Mouse (Mus musculus): Measurements from ENCODE around the gene 1700069L16Rik. TPM values are rescaled to one million over a fixed set of nuclear protein-coding genes. Genes with fewer than 3 reads are reported as not detected.

1700069L16Rik gene
- not detected in 2 replicates for total RNA-seq (2021)
- long read RNA-seq, experiment 1, result 0 reads
- long read RNA-seq, experiment 2, result 0 reads

DNA sequence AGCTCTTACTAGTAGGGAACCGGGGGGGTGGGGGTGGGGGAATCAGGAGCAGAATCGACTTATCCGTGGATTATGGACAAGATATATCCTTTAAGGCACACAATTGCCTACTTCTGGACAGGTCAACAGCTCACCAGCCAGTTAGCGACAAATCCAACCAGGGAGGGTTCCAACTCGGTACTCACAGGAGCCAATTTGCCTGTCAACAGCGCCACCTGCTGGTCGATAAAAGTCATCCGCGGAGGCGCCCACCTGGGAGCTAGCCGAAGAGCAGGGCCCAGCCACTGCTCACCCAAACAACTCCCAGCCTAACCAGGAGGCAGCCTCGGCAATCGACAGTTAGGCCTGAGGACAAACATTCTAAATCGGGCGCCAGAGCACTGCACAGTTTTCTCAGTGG lies at the start of gene 1700069L16Rik:
1700069L16Rik (minus strand) TSS at position 327 of the 400 bp plus-strand sequence.
- peak; percentile 88 for DNase-seq

DNA sequence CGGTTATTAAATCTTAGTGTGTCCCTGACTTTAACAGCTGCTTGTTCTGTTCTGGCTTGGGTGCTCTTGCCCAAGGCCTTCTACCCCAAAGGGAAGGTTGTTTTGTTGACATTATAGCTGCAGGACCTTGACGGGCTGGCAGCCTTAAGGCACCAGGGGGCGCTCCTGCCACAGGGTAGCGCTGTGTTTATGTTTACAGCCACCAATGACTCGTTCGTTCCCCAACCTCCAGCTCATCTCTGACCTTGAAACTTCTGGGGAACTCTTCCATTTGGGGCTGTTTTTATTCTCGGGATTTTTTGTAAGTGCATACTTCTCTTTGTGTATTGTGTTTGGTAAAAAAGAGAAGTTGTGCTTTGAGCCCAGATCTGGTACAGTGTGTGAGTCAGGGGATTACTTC lies 49.1 kb upstream of the 1700069L16Rik start:
- peak; percentile 96 for DNase-seq

- DNase-seq, result no peak
Measured at GRCm38 (mm10) chr5:113772905-113773519, 48.4 kb upstream of the 1700069L16Rik start.

DNA sequence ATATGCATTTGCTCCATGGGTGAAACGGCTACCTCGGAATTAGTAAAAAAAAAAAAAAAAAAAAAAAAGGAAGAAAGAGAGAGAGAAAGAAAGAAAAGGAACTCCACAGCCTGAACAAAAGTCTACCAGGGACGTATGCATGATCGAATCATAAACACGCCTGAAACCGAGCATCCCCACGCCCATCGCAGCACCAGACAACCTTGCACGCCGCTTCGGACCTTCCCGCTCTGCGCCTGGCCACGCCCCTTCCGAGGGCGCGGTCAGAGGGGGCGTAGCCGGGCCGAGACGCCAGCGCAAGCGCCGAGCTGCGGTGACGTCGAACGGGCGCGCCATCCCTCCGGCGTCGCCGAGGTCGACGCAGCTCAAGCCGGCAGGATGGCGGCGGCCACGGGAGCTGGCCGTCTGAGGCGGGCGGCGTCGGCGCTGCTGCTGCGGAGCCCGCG lies 47.9 kb upstream of the 1700069L16Rik start, which contains the start of the genes Sart3 and Iscu:
Sart3 (minus strand) TSS at position 61 of the 446 bp plus-strand sequence.
Iscu (plus strand) TSS at position 299 of the 446 bp plus-strand sequence.
- peak; percentile 97 for DNase-seq

DNA sequence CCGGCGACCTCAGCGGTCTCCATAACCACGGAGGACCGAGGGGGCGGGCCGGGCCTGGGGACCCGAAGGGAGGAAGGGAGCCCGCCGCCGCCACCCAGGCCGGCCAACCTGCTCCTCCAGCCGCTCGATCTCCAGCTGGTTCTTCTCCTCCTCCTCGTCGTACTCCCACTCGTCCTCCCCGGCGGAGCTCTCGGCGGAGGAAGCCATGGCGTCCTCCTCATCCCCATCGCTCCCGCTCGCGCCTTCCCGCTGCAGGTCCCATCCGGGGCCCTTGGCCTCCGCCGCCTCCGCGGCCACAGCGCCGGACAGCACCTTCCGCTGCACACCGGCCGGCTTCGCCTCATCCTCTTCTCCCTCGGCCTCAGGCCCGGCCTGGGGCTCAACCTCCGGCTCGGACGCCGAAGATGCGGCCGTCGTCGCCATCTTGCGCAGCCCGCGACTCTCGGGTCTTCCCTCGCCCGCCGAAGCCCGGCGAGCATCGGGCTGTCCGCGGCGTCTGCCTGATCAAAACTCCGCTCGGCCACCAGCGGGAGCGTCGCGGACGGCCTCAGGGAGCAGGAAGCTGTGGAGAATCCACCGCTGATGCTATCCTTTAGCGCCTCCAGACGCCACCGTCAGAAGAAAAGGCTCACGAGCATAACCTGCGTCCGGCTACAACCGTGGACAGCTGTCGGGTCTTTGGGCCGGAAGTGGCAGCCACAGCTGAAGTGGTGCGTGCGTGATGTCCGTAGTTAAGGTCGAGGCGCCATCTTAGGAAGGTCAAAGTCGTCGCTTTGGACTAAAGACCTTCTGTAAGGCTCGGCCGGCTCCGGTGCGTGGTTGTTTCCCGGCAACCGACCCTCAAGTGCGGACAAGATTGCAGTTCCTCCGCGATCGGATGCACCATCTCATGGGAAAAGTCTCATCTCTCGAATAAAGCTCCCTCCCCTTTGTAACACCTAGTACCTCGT lies 46.9 kb upstream of the 1700069L16Rik start:
- peak; percentile 90 for DNase-seq

DNA sequence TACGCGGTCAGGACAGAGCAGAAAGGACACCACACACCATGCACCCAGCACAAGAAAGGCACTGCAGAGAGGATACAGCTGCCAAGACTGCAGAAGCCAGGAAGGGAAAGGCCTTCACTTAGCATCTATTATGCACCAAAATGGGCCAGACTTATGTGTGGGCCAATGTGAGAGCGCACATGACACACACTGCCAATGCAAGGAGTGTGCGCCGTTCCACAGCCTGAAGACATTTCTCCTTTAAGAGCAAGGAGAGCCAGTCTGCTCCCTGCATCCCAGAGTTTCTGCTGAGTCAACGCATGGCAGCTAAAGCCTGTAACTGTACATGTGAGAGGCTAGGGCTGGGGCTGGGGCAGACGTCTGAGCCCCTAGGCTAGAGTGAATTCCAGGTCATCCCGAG lies 44.2 kb upstream of the 1700069L16Rik start:
- DNase-seq, result no peak

DNA sequence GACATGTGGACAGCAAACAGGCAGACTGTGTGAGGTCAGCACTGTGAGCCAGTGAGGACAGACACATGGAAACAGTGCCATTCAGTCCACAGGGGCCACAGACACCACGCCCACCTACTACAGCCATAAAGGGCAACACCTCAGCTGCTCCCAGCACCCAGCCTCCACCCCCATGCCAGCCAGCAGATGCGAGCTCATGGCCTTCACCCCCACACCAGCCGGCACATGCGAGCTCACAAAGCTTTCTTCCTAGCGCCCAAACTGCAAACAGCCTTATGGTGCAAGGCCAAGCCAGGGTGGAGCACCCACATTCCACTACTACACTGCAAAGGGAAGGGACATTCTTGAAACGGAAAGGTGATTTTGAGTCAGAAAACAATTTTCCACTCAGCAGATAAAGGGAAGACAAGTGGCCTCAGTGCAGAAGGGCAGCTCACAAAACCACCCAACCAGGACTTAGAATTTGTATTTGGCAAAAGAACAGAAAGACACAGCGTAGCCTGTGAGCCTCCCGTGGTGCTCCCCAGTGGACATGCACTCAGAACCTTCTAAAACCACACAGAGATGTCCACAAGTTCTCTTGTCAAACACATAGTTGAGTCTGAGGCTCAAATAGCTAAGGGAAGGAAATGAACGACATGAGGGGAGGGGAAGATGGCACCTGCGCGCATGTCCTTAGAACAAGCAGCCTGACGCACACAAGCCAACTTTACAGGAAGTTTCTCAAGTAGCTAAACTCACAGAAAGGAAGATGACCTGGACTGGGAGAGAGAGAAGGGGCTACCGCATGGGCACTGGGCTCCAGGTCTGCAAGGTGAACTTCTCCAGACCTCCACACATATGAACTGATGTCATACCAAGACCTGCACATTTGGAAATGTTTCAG lies 41.3 kb upstream of the 1700069L16Rik start:
- DNase-seq, result peak; percentile 63

GRCm38 (mm10) chr5:113764426-113764825 lies 39.9 kb upstream of the 1700069L16Rik start:
- DNase-seq, result no peak

- DNase-seq, result no peak
Measured at GRCm38 (mm10) chr5:113761585-113761984, 37.0 kb upstream of the 1700069L16Rik start.

DNA sequence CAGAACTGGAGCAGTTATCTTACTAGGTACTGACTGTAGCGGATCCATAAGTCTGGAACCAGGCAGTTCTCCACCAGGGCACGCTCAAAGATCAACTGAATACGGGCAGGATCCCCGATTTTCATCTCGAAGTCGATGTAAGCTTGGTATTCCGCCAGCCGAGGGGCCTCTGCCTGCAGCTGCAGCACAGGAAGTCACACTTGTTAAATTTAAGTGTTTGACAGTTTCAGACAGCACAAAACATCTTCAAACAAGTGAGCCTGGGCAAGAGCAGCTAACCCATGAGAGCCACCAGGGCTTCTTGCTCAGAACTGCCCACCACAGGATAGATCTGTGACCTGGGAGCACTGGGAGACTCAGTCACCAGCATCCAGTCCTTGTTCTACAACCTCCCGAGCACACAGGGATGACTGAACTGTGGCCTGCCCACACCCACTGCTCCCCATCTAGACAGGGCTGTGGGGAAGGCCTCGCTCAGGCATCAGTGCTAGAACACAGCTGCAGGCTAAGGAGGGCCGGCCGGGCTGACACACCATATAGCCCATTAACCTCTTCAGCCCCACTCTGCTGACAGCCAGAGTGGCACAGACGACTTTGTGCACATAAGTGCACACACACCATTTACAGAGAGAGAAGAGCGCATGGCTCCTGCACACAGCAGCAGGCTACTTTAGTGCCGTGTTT lies 30.9 kb upstream of the 1700069L16Rik start:
- DNase-seq, result no peak

DNA sequence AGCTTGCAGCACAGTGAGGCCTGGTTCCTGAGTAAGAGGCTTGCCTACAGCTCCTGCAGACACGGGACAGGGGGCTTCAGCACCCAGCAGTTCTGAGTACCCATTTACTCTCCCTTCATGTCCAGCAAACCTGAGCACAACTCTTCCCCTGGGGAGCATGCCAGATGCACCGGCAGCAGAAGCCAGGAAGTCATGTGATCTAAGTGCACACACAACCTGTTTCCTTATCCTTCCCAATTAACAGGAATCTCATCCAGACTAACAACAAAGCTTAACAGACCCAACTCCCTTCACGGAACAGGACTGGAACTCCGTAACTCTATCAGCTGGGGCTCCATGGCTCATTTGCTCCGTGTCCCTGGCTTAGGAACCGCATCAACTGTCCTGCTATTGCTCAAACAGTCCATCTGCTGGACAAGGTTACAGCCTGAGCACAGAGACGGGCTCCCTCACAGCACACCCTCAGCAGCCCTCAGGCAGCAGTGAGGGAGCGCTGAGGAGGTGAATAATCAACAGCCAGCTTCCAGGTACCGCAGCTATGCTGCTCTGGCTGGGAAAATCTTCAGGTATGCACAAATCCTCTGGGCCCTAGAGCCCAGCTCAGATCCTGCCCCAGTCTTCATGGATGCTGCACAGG lies 27.1 kb upstream of the 1700069L16Rik start:
- peak; percentile 32 for DNase-seq

DNA sequence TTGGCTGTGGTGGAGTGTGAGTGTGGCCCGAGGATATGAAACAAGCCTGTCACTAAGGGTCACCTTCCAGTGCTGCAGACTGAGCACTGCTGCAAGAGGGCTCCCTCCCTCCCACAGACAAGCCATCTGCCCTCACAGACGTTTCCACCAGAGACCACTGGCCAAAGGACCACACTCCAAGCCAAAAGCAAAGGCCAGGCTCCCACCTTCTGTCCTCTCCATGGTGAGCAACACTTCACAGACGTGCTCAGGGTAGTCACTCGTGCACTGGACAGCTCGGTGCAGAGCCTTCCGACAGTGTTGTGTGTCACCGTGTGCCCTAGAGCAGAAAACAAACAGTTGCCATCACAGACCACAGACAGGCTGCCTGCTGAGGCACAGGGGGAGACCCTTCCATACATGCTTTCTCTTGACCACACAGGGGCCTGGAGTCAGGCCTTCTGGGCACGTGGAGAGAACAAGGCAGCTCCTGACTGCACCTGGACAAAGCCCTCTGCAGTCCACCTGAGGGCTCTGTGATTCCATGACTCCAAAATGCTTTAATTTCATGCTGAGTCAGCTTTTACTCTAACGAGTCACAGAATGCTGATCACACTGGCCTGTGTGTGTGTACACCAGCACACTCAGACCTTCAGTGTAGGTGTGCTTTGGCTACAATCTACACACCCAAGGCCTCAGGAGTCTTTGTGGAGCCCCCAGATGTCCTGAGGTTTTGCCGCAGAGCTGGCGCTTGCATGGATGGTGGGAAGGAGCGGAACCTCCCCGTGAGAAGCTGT lies 24.2 kb upstream of the 1700069L16Rik start:
- no peak for DNase-seq

DNA sequence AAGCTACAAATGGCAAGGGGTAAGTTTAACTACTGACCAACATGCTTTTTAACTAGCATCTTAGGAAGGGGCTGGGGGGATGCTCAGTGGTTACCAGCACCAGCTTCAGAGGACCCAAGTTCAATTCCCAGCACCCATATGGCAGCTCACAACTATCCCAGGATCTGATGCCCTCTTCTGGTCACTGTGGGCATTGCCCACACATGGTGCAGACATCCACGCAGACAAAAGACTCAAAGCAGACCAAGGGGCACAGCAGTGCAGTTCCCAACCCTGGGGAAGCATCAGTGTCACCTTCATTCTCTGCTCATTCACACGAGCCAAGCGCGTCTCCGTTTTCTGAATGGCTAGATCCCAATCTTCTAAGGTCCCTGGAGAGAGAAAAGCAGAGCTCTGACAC lies 23.1 kb upstream of the 1700069L16Rik start:
- DNase-seq, result no peak

- DNase-seq, result peak; percentile 63
Measured at GRCm38 (mm10) chr5:113737607-113738237, 13.2 kb upstream of the 1700069L16Rik start.

GRCm38 (mm10) chr5:113736522-113737164 lies 12.1 kb upstream of the 1700069L16Rik start:
- peak; percentile 48 for DNase-seq

- no peak for DNase-seq
Measured at GRCm38 (mm10) chr5:113736113-113736502, 11.5 kb upstream of the 1700069L16Rik start.

GRCm38 (mm10) chr5:113735345-113736112 lies 11.0 kb upstream of the 1700069L16Rik start, which contains the start of gene Ficd:
Gene Ficd (plus strand): TSS chr5:113735803.
- DNase-seq, result peak; percentile 96

- DNase-seq, result no peak
Measured at GRCm38 (mm10) chr5:113735023-113735344, 10.4 kb upstream of the 1700069L16Rik start.

Data from adrenal gland, postnatal 14 days (tissue).